Mouse (Mus musculus): ENCODE measurements around the gene Gm572. TPM values are rescaled to one million over a fixed set of nuclear protein-coding genes. Genes with fewer than 3 reads are reported as not detected.

Gene Gm572
- polyA plus RNA-seq, 1 experiment, result not detected

- H3K79me3 ChIP-seq (ENCODE audit: low read depth), result no peaks in the 10 kb centered on the region
- no peaks in the 10 kb centered on the region for H3K27me3 ChIP-seq (ENCODE audit: control insufficient read depth, insufficient read depth, insufficient read length)
- TF ChIP-seq USF1 (IDR thresholded peaks at IDR 0.05; ENCODE audit: low read depth), result no peak
- TF ChIP-seq MYOG (IDR thresholded peaks at IDR 0.05; ENCODE audit: control insufficient read depth, extremely low read depth, insufficient read length), result no peak
- TF ChIP-seq MYOD1 (IDR thresholded peaks at IDR 0.05; ENCODE audit: control insufficient read depth, insufficient read length, low read depth), result no peak
- no peak for TF ChIP-seq MAX (IDR thresholded peaks at IDR 0.05)
- TF ChIP-seq FOSL1 (IDR thresholded peaks at IDR 0.05; ENCODE audit: insufficient read depth, low read length, poor library complexity, severe bottlenecking), result no peak
- no peak for TF ChIP-seq CEBPB (IDR thresholded peaks at IDR 0.05; ENCODE audit: low read depth)
- no peak for TF ChIP-seq CTCF (IDR thresholded peaks at IDR 0.05; ENCODE audit: control insufficient read depth, insufficient read depth, insufficient read length)
- H3K4me3 ChIP-seq (ENCODE audit: insufficient read depth, poor library complexity, severe bottlenecking), result no peak overlapping the region
- no peak overlapping the region for H3ac ChIP-seq (ENCODE audit: control insufficient read depth, insufficient read length, low read depth)
- no peaks in the 10 kb centered on the region for H3K79me2 ChIP-seq (ENCODE audit: control insufficient read depth, insufficient read depth)
- H3K36me3 ChIP-seq (ENCODE audit: control insufficient read depth, insufficient read depth), result peaks cover 2% of the 10 kb centered on the region
These were observed 38.5 kb upstream of the Gm572 start for GRCm38 (mm10) chr4:148604541-148605165.

DNA sequence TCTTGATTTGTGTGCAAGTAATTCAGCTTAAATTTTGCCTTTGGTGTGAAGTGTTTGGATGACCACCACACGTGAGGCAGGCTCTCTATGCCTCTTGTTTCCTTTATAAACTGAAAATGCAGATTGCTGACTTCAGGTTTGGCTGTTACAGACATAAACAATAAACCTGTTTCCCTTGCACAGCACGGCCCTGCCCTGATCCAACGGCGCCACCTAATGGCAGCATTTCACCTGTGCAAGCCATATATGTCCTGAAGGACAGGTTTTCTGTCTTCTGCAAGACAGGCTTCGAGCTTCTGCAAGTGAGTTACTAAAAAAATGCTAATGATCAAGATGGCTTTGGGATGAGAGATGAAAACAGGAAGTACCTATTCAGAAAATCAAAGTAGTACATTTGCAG is 35.4 kb upstream of the Gm572 start:
- Histone ChIP-seq H3ac (ENCODE audit: control insufficient read depth, insufficient read length, low read depth) (no peak overlapping the region), H3K4me3 (ENCODE audit: insufficient read depth, poor library complexity, severe bottlenecking) (no peak overlapping the region), H3K79me3 (ENCODE audit: low read depth) (no peaks in the 10 kb centered on the region), H3K79me2 (ENCODE audit: control insufficient read depth, insufficient read depth) (no peaks in the 10 kb centered on the region), H3K36me3 (ENCODE audit: control insufficient read depth, insufficient read depth) (peaks cover 31% of the 10 kb centered on the region), H3K27me3 (ENCODE audit: control insufficient read depth, insufficient read depth, insufficient read length) (no peaks in the 10 kb centered on the region)
- TF ChIP-seq MAX (IDR thresholded peaks at IDR 0.05), result no peak
- peak; percentile 54 for TF ChIP-seq CTCF (IDR thresholded peaks at IDR 0.05; ENCODE audit: control insufficient read depth, insufficient read depth, insufficient read length)

- no peaks in the 10 kb centered on the region for H3K27me3 ChIP-seq (ENCODE audit: control insufficient read depth, insufficient read depth, insufficient read length)
- TF ChIP-seq MAX (IDR thresholded peaks at IDR 0.05), result no peak
- TF ChIP-seq MYOD1 (IDR thresholded peaks at IDR 0.05; ENCODE audit: control insufficient read depth, insufficient read length, low read depth), result no peak
- no peak for TF ChIP-seq CTCF (IDR thresholded peaks at IDR 0.05; ENCODE audit: control insufficient read depth, insufficient read depth, insufficient read length)
- no peak for TF ChIP-seq USF1 (IDR thresholded peaks at IDR 0.05; ENCODE audit: low read depth)
- no peak for TF ChIP-seq MYOG (IDR thresholded peaks at IDR 0.05; ENCODE audit: control insufficient read depth, extremely low read depth, insufficient read length)
- TF ChIP-seq CEBPB (IDR thresholded peaks at IDR 0.05; ENCODE audit: low read depth), result no peak
- TF ChIP-seq FOSL1 (IDR thresholded peaks at IDR 0.05; ENCODE audit: insufficient read depth, low read length, poor library complexity, severe bottlenecking), result no peak
- H3ac ChIP-seq (ENCODE audit: control insufficient read depth, insufficient read length, low read depth), result no peak overlapping the region
- H3K36me3 ChIP-seq (ENCODE audit: control insufficient read depth, insufficient read depth), result peaks cover 51% of the 10 kb centered on the region
- H3K79me2 ChIP-seq (ENCODE audit: control insufficient read depth, insufficient read depth), result peaks cover 17% of the 10 kb centered on the region
- H3K4me3 ChIP-seq (ENCODE audit: insufficient read depth, poor library complexity, severe bottlenecking), result no peak overlapping the region
- H3K79me3 ChIP-seq (ENCODE audit: low read depth), result peaks cover 5% of the 10 kb centered on the region
These were observed 33.3 kb upstream of the Gm572 start for GRCm38 (mm10) chr4:148609805-148610204.

DNA sequence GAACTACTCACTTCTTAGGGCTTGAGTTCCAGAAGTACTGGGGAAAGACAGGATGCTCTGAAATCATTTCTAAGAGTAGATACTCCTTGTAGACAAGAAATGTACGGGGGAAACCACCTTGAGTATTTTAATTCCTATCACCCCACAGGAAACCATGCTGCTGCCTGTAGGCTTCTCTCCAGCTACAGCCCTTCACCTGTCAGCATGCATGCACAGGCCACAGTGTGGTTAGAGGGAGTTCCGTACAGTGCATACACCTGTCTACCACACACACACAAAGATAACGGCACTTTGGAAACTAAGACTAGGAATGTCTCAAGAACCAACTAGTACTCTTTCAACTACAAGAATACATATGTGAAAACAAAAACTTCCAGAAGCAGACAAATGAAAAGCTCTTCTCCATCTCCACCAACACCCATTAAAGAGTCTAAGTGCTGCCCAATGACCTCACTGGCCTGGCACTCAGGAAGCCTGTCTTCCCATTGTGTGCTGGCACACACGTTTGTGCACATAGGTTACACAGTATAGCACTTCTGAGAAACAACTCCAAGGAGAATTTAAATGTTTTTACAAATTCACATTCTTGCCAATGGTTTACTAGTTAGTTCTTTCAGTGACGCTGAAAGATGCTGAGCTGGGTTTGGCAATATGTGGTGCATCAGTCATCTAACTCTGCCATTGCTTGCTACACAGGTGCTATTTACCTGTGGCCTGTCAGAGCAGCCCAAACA is 32.3 kb upstream of the Gm572 start:
- Histone ChIP-seq H3K79me2 (ENCODE audit: control insufficient read depth, insufficient read depth) (peaks cover 27% of the 10 kb centered on the region), H3K27me3 (ENCODE audit: control insufficient read depth, insufficient read depth, insufficient read length) (no peaks in the 10 kb centered on the region), H3ac (ENCODE audit: control insufficient read depth, insufficient read length, low read depth) (no peak overlapping the region), H3K4me3 (ENCODE audit: insufficient read depth, poor library complexity, severe bottlenecking) (no peak overlapping the region), H3K79me3 (ENCODE audit: low read depth) (peaks cover 8% of the 10 kb centered on the region), H3K36me3 (ENCODE audit: control insufficient read depth, insufficient read depth) (peaks cover 61% of the 10 kb centered on the region)
- no peak for TF ChIP-seq MYOG (IDR thresholded peaks at IDR 0.05; ENCODE audit: control insufficient read depth, extremely low read depth, insufficient read length)
- no peak for TF ChIP-seq USF1 (IDR thresholded peaks at IDR 0.05; ENCODE audit: low read depth)
- no peak for TF ChIP-seq MYOD1 (IDR thresholded peaks at IDR 0.05; ENCODE audit: control insufficient read depth, insufficient read length, low read depth)
- TF ChIP-seq CTCF (IDR thresholded peaks at IDR 0.05; ENCODE audit: control insufficient read depth, insufficient read depth, insufficient read length), result no peak
- TF ChIP-seq FOSL1 (IDR thresholded peaks at IDR 0.05; ENCODE audit: insufficient read depth, low read length, poor library complexity, severe bottlenecking), result no peak
- no peak for TF ChIP-seq MAX (IDR thresholded peaks at IDR 0.05)
- TF ChIP-seq CEBPB (IDR thresholded peaks at IDR 0.05; ENCODE audit: low read depth), result no peak

DNA sequence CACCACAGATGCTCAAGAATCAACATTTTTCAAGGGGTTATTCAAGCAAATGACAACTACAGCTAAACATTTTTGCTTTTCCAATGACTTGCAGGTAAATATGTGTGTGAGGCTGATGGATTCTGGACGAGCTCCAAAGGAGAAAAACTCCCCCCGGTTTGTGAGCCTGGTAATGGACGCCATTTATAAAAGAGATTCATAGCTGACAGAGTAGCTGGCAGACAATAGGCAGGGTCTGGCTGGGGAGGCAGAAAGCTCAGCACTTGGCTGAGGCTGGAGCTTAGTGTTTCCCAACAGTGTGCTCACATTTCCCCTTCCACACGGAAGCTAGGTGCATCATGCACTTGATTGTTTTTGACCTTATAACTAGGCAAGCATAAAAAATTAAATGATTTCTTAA is 30.6 kb upstream of the Gm572 start:
- peaks cover 45% of the 10 kb centered on the region for H3K79me2 ChIP-seq (ENCODE audit: control insufficient read depth, insufficient read depth)
- no peak overlapping the region for H3K4me3 ChIP-seq (ENCODE audit: insufficient read depth, poor library complexity, severe bottlenecking)
- H3K79me3 ChIP-seq (ENCODE audit: low read depth), result peaks cover 14% of the 10 kb centered on the region
- peaks cover 79% of the 10 kb centered on the region for H3K36me3 ChIP-seq (ENCODE audit: control insufficient read depth, insufficient read depth)
- no peak overlapping the region for H3ac ChIP-seq (ENCODE audit: control insufficient read depth, insufficient read length, low read depth)
- no peak for TF ChIP-seq USF1 (IDR thresholded peaks at IDR 0.05; ENCODE audit: low read depth)
- no peak for TF ChIP-seq MAX (IDR thresholded peaks at IDR 0.05)
- TF ChIP-seq CTCF (IDR thresholded peaks at IDR 0.05; ENCODE audit: control insufficient read depth, insufficient read depth, insufficient read length), result no peak
- no peak for TF ChIP-seq MYOG (IDR thresholded peaks at IDR 0.05; ENCODE audit: control insufficient read depth, extremely low read depth, insufficient read length)
- no peak for TF ChIP-seq CEBPB (IDR thresholded peaks at IDR 0.05; ENCODE audit: low read depth)
- TF ChIP-seq MYOD1 (IDR thresholded peaks at IDR 0.05; ENCODE audit: control insufficient read depth, insufficient read length, low read depth), result no peak
- TF ChIP-seq FOSL1 (IDR thresholded peaks at IDR 0.05; ENCODE audit: insufficient read depth, low read length, poor library complexity, severe bottlenecking), result no peak
- no peaks in the 10 kb centered on the region for H3K27me3 ChIP-seq (ENCODE audit: control insufficient read depth, insufficient read depth, insufficient read length)
